Mouse (Mus musculus): ENCODE measurements around the gene S1pr5.

Gene S1pr5

GRCm38 (mm10) chr9:21208626-21209025 lies 39.6 kb downstream of the S1pr5 start:
- no peak for DNase-seq (ENCODE audit: low spot score in 2 of 2)

GRCm38 (mm10) chr9:21206848-21207247 lies 41.4 kb downstream of the S1pr5 start:
- DNase-seq (ENCODE audit: low spot score in 2 of 2), result no peak

- peak in 1 of 2 experiments; percentile 53 for DNase-seq (ENCODE audit: low spot score in 2 of 2)
These were observed 43.5 kb downstream of the S1pr5 start for GRCm38 (mm10) chr9:21204528-21205272.

GRCm38 (mm10) chr9:21204156-21204527 lies 44.1 kb downstream of the S1pr5 start:
- DNase-seq (ENCODE audit: low spot score in 2 of 2), result no peak

- no peak for DNase-seq (ENCODE audit: low spot score in 2 of 2)
These were observed 49.3 kb downstream of the S1pr5 start for GRCm38 (mm10) chr9:21198960-21199359.

GRCm38 (mm10) chr9:21197981-21198380 lies 50.3 kb downstream of the S1pr5 start:
- DNase-seq (ENCODE audit: low spot score in 2 of 2), result no peak

- DNase-seq (ENCODE audit: low spot score in 2 of 2), result no peak
These were observed 51.5 kb downstream of the S1pr5 start for GRCm38 (mm10) chr9:21196521-21197433.

GRCm38 (mm10) chr9:21195736-21196505 lies 52.3 kb downstream of the S1pr5 start:
- DNase-seq (ENCODE audit: low spot score in 2 of 2), result peak in 1 of 2 experiments; percentile 39

- peak in 1 of 2 experiments; percentile 73 for DNase-seq (ENCODE audit: low spot score in 2 of 2)
These were observed 53.3 kb downstream of the S1pr5 start for GRCm38 (mm10) chr9:21194787-21195493.

GRCm38 (mm10) chr9:21193786-21194185 lies 54.5 kb downstream of the S1pr5 start:
- DNase-seq (ENCODE audit: low spot score in 2 of 2), result no peak
